In the genomic region with DNA sequence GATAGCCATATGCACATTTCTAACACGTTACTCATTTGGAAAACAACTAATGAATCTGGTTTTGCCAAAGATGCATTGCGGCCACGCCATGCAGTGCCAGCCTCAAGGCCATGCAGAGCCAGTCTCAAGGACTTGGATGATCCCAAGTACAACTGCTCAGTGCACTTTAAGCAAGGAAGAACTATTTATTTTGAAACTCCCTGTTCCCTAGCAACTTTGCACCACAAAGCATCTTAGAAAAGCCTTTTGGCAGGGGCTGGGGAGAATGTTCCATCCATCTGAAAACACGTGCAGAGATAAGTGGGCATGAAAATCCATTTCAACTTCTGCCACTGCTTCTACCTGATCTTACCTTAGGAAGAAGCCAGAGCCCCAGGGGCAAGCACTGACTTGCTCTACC, we compare ENCODE assay signal across 16 mouse cellular contexts.
A peak's percentile ranks its signal among the peaks of the same experiment; 100 is the strongest.
DNase-seq lines count a peak whose midpoint lies in the region.
"Had no signal": no experiment of that assay in that cellular context is flagged by ENCODE, and none has a peak within 500 bp of the region (broad histone marks: within the 10 kb centered on the region; RNA-seq: fewer than 3 reads in every experiment).

No protein-coding gene starts in this region.

- peak; percentile 31 for DNase-seq in gastrocnemius, adult 18-20 months (ENCODE audit: low spot score)
- no peak for DNase-seq in gastrocnemius, adult 8-10 months (ENCODE audit: low spot score in 2 of 2)
- peak; percentile 13 for DNase-seq in lung, postnatal 10 days
- DNase-seq in lung, postnatal 4 days, result no peak
- peak; percentile 14 for DNase-seq in adrenal gland, postnatal 10 days
- DNase-seq in heart, postnatal 25 days (ENCODE audit: low spot score), result peak; percentile 2
- no peak for DNase-seq in kidney, adult 8-10 months
- no peak for DNase-seq in embryo, embryonic 9.5 days (ENCODE audit: extremely low spot score)
- DNase-seq: B cell, adult 2 months; cerebellum, adult 11-12 months; kidney, adult 2 months; kidney, postnatal 4 days; left cerebral cortex, postnatal 4 days; liver, embryonic 13.5 days; right cerebral cortex, postnatal 25 days; thymus, adult 18-20 months had no signal

- intact Hi-C loops in heart, postnatal 25 days (cut with DNase I), result no loop called here

Comparison
In these comparisons a context has a peak if more than half of its experiments do, and no peak if none do; other contexts are left out.
1. DNase-seq: peak in gastrocnemius, adult 18-20 months (single experiment), lung, postnatal 10 days (single experiment), adrenal gland, postnatal 10 days (single experiment) and heart, postnatal 25 days (single experiment); none in gastrocnemius, adult 8-10 months (0 of 2), lung, postnatal 4 days (0 of 2), kidney, adult 8-10 months (0 of 2) and embryo, embryonic 9.5 days (single experiment).